Mouse (Mus musculus) bone marrow, adult 2 months (tissue): ENCODE measurements around the gene Gins3.

ENCODE experiments used
- CTCF ChIP-seq: fragments of 200-500 bp; IDR thresholded peaks from 2 replicates; pipeline ENCODE4 v1.5.1; 2011; ENCODE audit warnings: low read length, control low read depth; ENCODE audit not compliant: control insufficient read depth, insufficient read depth
- POLR2A ChIP-seq: fragments of 200-500 bp; IDR thresholded peaks from 2 replicates; pipeline ENCODE4 v1.6.1; 2011; ENCODE audit warnings: low read depth, mild to moderate bottlenecking, control low read depth, low read length, borderline replicate concordance; ENCODE audit not compliant: control insufficient read depth

DNA sequence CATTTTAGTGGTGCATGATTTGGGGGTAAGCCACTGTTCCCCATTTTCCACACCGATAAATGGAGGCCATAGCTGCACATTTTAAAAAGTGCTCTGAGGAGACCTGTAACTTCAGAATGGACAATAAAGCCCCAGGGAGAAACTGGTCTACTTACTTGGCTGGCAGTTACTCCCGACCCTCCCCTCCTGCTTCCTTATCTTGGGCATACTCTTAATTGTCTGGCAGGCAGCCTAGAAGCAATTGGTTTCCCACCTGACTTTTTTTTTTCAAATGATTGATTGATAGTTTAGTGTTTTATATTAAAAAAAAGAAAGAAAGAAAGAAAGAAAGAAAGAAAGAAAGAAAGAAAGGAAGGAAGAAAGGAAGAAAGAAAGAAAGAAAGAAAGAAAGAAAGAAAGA is 24.3 kb downstream of the Gins3 start:
- TF ChIP-seq POLR2A (no peak), CTCF (no peak)
